Mouse (Mus musculus) layer of hippocampus, postnatal 25 days (tissue): ENCODE results near the gene Zfp511. TPM values are rescaled to one million over a fixed set of nuclear protein-coding genes. Genes with fewer than 3 reads are reported as not detected.

ENCODE experiments used
- microRNA-seq, 2 experiments: library from miRNA; unstranded; fragments of <30 nt; microRNA quantifications; one replicate each; pipeline ENCODE4 v1.2.0; 2021
- total RNA-seq, 2 experiments: library from RNA; stranded (reverse); gene quantifications; 2 replicates each; pipeline ENCODE4 v1.2.3; 2021

Zfp511 gene
- total RNA-seq, 2 experiments from 2014 or later = 21.7 to 26.4 TPM

Small RNAs within 50 kb of the gene (microRNA-seq; reads per million reads assigned to microRNA genes)
- gene Mir7062 = 1.7 to 3.4 reads per million in 2 experiments

Other genes starting within 250 kb of the Zfp511 start
- gene Adgra1, start 202.2 kb upstream of the Zfp511 start, total RNA-seq = 10 to 100 TPM; 52.4 to 54.7 TPM
- 10 to 100 TPM; 90.1 to 95.0 TPM for gene Kndc1, start 141.7 kb upstream of the Zfp511 start, total RNA-seq
- not detected for gene Utf1, start 92.6 kb upstream of the Zfp511 start, total RNA-seq
- 1 to 10 TPM; 1.0 to 1.4 TPM for gene 6430531B16Rik, start 57.6 kb upstream of the Zfp511 start, total RNA-seq
- 1 to 10 TPM; 3.3 to 3.4 TPM for gene Adam8, start 43.8 kb upstream of the Zfp511 start, total RNA-seq
- gene Tubgcp2, start 278 bp downstream of the Zfp511 start, total RNA-seq = 10 to 100 TPM; 36.6 to 38.0 TPM
- gene Msx3, start 12.7 kb downstream of the Zfp511 start, total RNA-seq = under 1 TPM; 0.12 to 0.14 TPM
- 100 to 1,000 TPM; 235 to 258 TPM for gene Caly, start 46.2 kb downstream of the Zfp511 start, total RNA-seq
- not detected for gene Prap1, start 57.0 kb downstream of the Zfp511 start, total RNA-seq
- 10 to 100 TPM; 38.3 to 47.5 TPM for gene Fuom, start 66.0 kb downstream of the Zfp511 start, total RNA-seq
- gene Paox, start 79.4 kb downstream of the Zfp511 start, total RNA-seq = 1 to 10 TPM; 4.0 to 4.7 TPM
- 10 to 100 TPM; 52.1 to 59.8 TPM for gene Echs1, start 80.1 kb downstream of the Zfp511 start, total RNA-seq
- gene Mtg1, start 101.2 kb downstream of the Zfp511 start, total RNA-seq = 10 to 100 TPM; 24.9 to 30.2 TPM
- gene Sprn, start 118.5 kb downstream of the Zfp511 start, total RNA-seq = 100 to 1,000 TPM; 191 to 207 TPM
- not detected for gene Olfr522, start 128.4 kb downstream of the Zfp511 start, total RNA-seq
- gene Olfr523, start 136.8 kb downstream of the Zfp511 start, total RNA-seq = under 1 TPM in 1 of 2 experiments, not detected in 1; 0.25 TPM
- not detected for gene Olfr524, start 169.6 kb downstream of the Zfp511 start, total RNA-seq
- gene Cd163l1, start 181.9 kb downstream of the Zfp511 start, total RNA-seq = under 1 TPM; 0.39 to 0.63 TPM
- under 1 TPM; 0.22 to 0.26 TPM for gene 5830411N06Rik, start 210.9 kb downstream of the Zfp511 start, total RNA-seq